ENCODE assay signal across 8 mouse cellular contexts in the genomic region with DNA sequence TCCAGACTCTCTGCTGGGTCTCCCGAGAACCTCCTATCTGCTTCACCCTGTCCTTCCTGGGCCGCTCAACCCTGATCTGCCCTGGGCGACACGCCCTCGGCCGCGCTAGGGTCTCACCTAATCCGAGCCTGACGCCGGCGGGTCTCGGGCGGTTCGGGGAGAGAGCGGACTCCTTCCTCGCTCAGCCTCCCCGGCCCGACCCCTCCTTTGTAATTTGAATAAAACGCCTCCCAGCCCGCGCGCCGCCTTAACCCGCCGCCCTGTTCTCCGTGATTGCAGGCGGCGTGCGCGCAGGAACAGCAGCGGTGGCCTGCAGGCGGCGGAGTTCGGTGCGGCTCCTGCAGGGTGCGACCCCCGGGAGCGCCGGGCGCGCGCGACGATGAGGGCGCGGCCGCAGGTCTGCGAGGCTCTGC. TPM values are rescaled to one million over a fixed set of nuclear protein-coding genes. Genes with fewer than 3 reads are reported as not detected.
A peak's percentile ranks its signal among the peaks of the same experiment; 100 is the strongest.
DNase-seq lines count a peak whose midpoint lies in the region; ATAC-seq and TF ChIP-seq lines count a peak whose summit lies in the region.

No protein-coding gene starts in this region.

- no peaks in the 10 kb centered on the region for H3K36me3 ChIP-seq in E14TG2a.4 (ENCODE audit: insufficient read depth, low read length)
- H3K36me3 ChIP-seq in embryonic facial prominence, embryonic 12.5 days: no peaks in the 10 kb centered on the region
- H3K36me3 ChIP-seq in hindbrain, embryonic 10.5 days: no peaks in the 10 kb centered on the region

- peaks cover 49% of the 10 kb centered on the region for H3K4me1 ChIP-seq in E14TG2a.4 (replicated peaks; ENCODE audit: low read depth, low read length)
- H3K4me1 ChIP-seq in embryonic facial prominence, embryonic 12.5 days: peaks cover 77% of the 10 kb centered on the region
- H3K4me1 ChIP-seq in hindbrain, embryonic 10.5 days (replicated peaks): peaks cover 76% of the 10 kb centered on the region

- peak overlapping the region; percentile 52 for H3K9ac ChIP-seq in embryonic facial prominence, embryonic 12.5 days

- no peak for TF ChIP-seq CTCF in E14TG2a.4 (conservative IDR thresholded peaks at IDR 0.05; ENCODE audit: low read length)

- peak; percentile 44 to 58 for DNase-seq in cerebellum, postnatal 25 days
- no peak for DNase-seq in cerebellum, adult 11 months
- peak; percentile 78 for DNase-seq in hindbrain, embryonic 10.5 days (ENCODE audit: low spot score)
- peak; percentile 60 for DNase-seq in liver
- peak; percentile 40 for DNase-seq in naive thymus-derived CD4-positive, alpha-beta T cell, adult 2 months (ENCODE audit: low read depth)
- peak; percentile 72 for DNase-seq in yolk sac, embryonic 10.5 days (ENCODE audit: low spot score)

- peak overlapping the region; percentile 97 for H3K4me2 ChIP-seq in embryonic facial prominence, embryonic 12.5 days (replicated peaks)

- under 1% methylated on average over 48 of the region's 48 CpGs for WGBS in embryonic facial prominence, embryonic 12.5 days
- under 1% methylated on average over 48 of the region's 48 CpGs for WGBS in hindbrain, embryonic 10.5 days

- no peaks in the 10 kb centered on the region for H3K9me3 ChIP-seq in E14TG2a.4 (ENCODE audit: low read length)
- H3K9me3 ChIP-seq in embryonic facial prominence, embryonic 12.5 days: no peaks in the 10 kb centered on the region
- no peaks in the 10 kb centered on the region for H3K9me3 ChIP-seq in hindbrain, embryonic 10.5 days

- peak; percentile 13; the same call in 1 of the 2 replicates for ATAC-seq in embryonic facial prominence, embryonic 12.5 days (ENCODE audit: insufficient number of reproducible peaks, insufficient read depth, low FRiP score, low TSS enrichment)

- H3K4me3 ChIP-seq in E14TG2a.4 (replicated peaks; ENCODE audit: low read length): peak overlapping the region; percentile 75
- H3K4me3 ChIP-seq in embryonic facial prominence, embryonic 12.5 days: peak overlapping the region; percentile 58
- H3K4me3 ChIP-seq in hindbrain, embryonic 10.5 days: peak overlapping the region; percentile 58

- peaks cover 100% of the 10 kb centered on the region for H3K27me3 ChIP-seq in E14TG2a.4 (ENCODE audit: insufficient read depth, low read length)
- peaks cover 80% of the 10 kb centered on the region for H3K27me3 ChIP-seq in embryonic facial prominence, embryonic 12.5 days
- H3K27me3 ChIP-seq in hindbrain, embryonic 10.5 days (ENCODE audit: insufficient read depth, poor library complexity, severe bottlenecking): peaks cover 100% of the 10 kb centered on the region

- no peak overlapping the region for H3K27ac ChIP-seq in embryonic facial prominence, embryonic 12.5 days
- H3K27ac ChIP-seq in hindbrain, embryonic 10.5 days: peak overlapping the region; percentile 64

RNA-seq across cellular contexts. Expression of a gene that starts 3.8 kb away (rescaled TPM):
- 24.3 and 25.7 TPM in 2 replicates for polyA plus RNA-seq in embryonic facial prominence, embryonic 12.5 days (2016; fragmentation: Nextera tagmentation; extraction: Ambion mirVana)
- 0.66 and 1.9 TPM in 2 replicates for polyA plus RNA-seq in hindbrain, embryonic 10.5 days (2016; fragmentation: Nextera tagmentation; extraction: Ambion mirVana)
